Mouse (Mus musculus) hindlimb bud, embryonic 11.5 days (tissue): ENCODE results near the gene Chga.

Experiments used
- DNase-seq: peaks from one replicate; pipeline ENCODE4 v3.0.0-alpha.2; 2012; ENCODE audit warnings: low read depth, low spot score; ENCODE audit errors: extremely low spot score

Chga gene

DNA sequence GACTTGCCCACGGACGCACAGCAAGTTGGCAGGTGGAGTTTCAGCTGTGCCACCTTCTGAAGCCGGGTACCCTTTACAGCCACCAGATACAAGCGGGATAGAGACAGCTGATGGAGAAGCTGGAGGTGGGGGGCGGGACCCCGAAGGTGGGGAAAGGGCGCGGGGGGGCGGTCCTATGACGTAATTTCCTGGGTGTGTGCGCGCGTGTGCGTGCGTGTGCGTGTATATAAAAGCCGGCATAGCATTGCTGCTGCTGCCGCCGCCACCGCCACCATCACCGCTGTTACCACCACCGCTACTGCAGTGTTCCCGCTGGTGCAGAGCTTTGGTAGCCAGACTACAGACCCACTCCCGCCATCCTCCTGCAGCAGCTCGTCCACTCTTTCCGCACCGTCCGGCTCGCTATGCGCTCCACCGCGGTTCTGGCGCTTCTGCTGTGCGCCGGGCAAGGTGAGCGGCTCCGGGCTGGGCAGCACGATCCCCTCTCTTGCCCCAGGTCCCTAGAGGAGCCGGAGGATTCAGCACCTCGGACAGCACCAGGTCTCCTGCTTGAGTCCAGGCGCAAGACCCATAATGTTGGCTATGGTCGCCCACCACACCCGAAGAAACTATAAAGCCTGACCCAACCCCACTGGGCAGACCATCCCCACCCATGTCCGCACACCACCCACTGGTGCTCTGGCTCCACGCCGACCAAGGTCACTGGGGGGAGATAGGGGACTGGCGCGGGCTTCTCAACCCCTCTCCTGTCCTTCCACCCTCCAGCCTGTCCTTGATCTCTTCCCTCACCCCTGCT is at the start of gene Chga:
Gene Chga (plus strand): TSS at position 249 of the 796 bp plus-strand sequence.
- peak; percentile 92 for DNase-seq

DNA sequence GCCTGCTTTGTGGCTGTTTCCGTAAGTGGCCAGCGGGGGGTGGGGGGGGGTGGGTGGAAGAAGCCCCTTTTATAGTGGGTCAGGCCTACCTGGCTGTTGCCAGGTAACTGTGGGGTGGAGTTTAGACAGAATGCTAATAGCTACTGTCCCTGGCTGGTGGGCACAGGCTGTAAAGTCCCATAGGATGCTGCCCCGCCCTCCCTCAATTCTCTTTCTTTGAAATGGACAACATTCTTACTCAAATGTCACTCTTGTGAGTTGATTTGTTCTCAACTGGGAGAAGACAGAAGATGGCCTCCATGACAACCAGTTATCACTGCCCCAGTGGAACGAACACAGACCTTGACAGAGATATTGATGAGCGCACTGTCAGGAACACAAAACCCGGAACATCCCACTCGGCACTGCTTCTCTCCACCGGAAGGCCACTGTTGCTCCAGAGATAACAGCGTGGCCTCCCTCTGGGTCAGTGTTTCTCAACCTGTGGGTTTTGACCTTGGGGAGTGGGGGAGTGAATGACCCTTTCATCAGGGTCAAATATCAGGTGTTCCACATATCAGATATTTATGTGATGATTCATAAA is 49.5 kb upstream of the Chga start:
- DNase-seq: no peak

- DNase-seq: no peak
These were observed 48.8 kb upstream of the Chga start for GRCm38 (mm10) chr12:102505949-102506348.

DNA sequence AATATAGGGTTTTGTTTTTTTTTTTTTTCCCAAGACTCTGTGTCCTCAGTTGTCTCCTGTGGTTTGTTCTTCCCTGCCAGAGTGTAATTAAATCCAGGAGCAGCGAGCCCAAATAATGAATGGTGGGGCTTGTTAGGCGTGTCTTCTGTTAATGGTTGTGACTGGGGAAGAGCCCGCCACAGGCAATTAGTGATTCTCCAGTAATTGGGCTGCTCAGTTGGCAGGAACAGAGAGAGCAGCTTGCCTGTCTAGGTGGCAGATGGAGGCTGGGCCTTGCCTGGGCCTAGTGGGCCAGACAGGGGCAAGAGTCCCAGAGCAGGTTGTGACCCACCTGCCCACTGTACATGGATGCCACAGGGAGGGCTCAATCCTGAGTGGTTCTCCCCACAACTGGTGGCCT is 43.4 kb upstream of the Chga start:
- DNase-seq: no peak

GRCm38 (mm10) chr12:102514151-102514550 is 40.6 kb upstream of the Chga start:
- DNase-seq: no peak

DNA sequence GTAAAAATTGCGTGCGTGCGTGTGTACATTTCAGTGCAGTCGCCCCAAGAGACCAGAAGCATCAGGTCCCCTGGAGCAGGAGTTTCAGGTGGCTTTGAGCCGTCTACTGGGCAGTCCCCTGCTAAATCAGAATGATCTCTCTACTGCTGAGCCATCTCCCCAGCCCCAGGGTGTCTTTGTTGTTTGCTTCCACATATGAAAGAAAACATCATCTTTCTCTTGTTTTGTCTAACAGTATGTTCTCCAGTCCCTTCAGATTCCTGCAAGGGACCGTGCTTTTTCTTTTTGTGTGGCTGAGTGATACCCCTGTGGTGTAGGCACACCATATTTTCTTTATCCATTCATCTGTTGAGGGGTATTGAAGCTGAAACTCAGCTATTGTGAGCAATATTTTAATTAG is 40.0 kb upstream of the Chga start:
- no peak for DNase-seq

- DNase-seq: no peak
These were observed 38.6 kb upstream of the Chga start for GRCm38 (mm10) chr12:102516151-102516550.

DNA sequence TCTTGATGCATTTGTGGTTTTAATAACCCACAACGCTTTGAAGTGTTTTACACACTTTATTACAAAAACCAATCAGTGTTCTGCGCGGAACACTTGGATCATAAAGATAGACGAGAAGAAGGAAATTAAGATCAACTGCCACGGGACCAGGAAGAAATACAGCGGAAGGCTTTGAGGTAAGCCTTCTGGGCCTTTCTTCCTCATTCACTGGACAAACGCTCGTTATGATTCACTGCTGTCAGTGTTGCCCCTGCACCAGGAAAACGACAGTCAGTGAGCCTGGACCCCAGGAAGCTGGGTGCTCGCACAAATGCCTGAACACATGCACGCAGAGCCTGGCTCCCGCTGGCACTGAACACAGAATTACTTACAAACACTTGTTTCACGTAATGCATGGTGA is 37.1 kb upstream of the Chga start:
- DNase-seq: no peak

DNA sequence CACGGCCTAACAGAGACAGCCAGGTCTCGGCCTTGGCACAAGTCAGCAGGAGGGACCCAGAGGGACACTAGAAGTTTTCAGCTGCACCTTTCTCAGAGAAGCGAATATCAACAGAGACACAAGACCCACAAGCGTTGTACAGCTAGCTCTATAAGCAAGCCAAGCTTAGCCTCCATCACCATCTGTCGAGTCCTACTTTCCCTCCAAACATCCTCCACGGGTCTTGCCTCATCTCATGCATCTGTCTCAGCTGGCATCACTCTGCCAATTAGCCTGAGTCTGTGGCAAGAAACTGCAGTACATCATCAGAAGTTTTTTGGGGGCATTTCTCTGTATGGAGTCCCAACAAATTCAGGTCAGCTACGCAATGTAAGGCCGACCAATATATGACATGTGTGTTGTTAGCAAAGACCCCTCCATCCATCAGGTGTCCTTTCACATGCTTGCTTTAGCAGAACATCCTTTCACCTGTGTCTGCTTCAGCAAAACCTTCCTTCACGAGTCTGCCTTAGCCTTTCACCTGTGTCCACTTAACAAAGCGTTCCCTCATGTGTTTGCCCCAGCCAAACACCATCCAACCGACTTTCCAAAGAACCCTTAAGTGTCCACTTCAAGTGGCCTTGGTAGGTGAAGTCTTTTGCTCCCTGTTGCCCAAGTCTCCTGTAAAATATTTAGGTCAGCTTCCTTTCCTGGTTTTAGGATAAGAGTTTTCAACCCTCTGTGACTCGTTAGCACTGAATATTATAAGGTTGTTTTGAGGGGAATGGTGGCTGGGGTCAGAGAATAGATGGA is 34.6 kb upstream of the Chga start:
- DNase-seq: no peak

DNA sequence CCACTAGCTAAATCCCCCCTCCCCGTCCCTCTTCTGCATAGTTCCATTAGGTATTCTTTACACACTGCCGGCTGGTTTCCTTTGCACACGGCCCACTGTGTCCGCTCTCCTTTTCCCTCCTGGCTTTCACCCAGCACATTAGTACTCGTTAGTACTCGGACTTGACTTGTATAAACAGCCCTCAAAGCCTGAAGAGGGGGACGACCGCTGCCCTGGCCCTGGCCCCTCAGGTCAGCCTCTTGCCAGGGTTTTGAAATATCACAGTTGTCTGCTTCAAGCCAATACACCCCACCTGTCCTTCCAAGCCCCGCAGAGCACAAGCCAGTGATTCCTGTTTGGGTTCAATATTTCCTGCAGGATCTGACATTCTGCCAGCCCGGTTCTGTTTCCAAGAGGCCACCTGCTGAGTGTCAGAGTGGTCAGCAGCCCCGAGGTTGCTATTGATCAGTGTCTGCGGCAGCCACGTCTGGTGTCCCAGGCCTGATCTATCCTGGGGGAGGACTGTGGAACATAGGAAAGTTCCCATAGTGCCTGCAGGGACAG is 32.9 kb upstream of the Chga start:
- no peak for DNase-seq

GRCm38 (mm10) chr12:102524216-102524615 is 30.6 kb upstream of the Chga start:
- no peak for DNase-seq

DNA sequence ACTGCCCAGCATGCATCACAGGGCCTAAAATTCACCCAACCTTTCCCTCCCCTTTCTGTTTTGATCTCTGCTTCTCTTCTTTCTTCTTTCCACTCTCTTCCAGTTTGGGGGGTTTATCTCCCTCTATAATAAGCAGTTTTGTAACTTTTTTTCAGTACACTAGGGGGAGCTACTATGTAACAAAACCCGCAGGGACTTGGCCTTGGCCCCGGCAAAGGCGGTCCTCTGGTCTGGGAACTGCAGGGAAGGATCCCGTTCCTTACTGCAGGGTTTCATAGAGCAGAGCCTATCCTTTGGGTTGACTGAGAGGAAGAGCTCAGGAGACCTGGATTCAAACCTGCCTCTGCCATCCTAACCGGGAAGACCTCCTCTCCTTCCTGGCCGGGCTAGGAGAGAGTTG is 30.0 kb upstream of the Chga start:
- DNase-seq: no peak

GRCm38 (mm10) chr12:102527989-102528388 is 26.8 kb upstream of the Chga start:
- no peak for DNase-seq

- DNase-seq: no peak
These were observed 19.0 kb upstream of the Chga start for GRCm38 (mm10) chr12:102535796-102536195.

DNA sequence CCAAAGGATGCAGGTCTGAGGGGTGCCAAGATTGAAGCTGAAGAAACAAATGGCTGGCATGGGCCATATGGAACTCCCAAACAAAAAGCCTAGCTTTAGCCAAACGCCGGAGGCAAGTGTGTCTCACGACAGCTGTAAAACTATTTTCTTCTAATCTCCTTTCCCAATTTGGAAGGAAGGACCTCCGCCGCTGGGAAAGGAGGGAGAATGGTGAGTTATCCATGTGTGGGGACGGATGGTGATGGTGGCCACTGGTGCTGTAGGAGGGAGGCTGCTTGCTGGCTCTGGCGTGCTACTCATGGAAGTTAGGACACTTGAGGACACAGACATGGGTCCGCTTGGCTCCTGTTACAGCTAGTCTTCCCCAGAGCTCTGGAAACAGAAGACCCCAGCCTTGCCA is 14.5 kb upstream of the Chga start:
- no peak for DNase-seq

DNA sequence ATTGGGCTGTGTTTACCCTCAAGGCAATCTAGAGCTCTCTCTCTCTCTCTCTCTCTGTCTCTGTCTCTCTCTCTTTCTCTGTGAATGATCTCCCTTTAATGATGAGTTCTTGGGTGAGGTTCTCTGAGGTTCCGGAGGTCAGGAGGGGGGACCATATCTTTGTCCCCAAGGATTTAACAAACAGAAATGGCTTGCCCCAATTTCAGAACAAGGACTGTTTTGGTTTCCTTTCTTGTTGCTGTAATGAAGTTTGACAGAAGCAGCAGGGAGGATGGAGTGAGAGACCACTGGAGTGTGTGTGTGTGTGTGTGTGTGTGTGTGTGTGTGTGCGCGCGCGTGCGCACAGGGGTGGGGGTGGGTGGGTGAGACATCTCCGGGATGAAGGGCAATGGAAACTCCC is 13.6 kb upstream of the Chga start:
- no peak for DNase-seq

DNA sequence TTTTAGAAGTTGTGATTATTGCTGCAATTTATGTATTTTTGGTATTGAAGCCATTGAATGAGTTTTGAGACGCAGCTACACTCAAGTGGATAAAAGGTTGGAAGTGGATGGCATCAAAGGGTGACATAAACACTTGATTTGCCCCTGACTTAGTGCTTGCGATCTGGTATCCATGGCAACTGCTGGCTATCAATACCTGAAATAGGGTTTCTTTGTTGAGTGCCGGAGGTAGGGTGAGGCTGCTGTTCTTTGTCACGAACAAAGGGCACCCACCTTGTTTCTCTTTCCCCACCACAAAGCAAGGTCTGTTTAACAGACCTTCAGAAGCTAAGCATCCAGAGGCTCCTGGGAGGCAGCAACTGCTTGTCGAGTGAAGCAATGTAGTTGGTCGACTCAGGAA is 9.6 kb upstream of the Chga start:
- no peak for DNase-seq

DNA sequence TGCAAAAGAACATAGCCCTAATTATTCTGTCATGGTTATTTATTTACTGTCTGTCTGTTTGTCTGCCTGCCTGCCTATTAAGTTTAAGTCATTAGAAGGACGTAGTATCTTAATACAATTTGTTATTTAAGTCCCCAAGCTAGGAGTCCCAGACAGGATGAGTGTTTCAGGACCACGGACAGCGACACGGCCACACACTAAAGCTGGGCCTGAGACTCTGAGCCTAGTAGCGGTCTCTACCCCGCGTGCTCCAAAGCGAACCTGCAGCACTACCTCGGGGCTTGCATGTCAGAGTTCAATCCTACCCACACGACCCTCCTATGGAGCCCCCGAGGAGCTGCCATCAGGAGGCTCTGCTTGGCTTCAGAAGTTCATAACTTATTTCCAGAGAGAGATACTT is 4.2 kb upstream of the Chga start:
- peak; percentile 72 for DNase-seq

DNA sequence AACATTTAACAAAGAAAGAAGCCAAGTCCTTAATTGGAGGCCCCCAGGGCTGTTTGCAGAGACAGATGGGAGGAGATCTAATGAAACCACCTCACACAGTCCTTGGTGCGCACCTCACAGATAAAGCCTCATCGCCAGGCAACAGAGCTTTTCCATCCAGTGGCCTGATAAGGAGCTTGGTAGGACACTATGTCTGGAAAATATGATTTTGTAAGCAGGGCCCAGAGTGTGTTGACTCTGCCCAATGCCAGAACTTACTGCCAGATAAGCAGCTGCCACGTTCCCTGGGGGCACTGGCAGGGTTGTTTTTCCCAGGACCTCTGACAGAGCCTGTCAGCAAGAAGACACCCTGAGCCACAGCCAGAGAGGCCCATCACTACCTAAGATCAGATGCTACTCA is 3.6 kb upstream of the Chga start:
- DNase-seq: no peak

DNA sequence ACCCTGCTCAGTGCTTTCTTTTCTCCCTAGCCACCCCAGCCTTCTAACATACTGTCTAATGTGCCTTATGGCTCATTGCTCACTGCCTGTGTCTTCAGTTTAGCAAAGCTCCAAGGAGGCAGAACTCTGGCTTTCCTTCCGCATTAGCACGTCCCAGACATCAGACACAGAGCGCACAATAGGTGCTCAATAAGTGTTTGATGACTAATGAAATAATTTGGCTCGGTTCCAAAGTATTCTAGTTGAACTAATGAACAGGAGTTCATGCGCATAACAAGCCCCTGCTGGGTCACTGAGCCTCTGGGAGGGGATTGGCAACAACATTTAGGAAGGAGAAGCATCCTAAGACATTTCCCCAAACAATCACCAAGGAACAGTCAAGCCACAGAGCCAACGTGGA is 2.8 kb upstream of the Chga start:
- no peak for DNase-seq

DNA sequence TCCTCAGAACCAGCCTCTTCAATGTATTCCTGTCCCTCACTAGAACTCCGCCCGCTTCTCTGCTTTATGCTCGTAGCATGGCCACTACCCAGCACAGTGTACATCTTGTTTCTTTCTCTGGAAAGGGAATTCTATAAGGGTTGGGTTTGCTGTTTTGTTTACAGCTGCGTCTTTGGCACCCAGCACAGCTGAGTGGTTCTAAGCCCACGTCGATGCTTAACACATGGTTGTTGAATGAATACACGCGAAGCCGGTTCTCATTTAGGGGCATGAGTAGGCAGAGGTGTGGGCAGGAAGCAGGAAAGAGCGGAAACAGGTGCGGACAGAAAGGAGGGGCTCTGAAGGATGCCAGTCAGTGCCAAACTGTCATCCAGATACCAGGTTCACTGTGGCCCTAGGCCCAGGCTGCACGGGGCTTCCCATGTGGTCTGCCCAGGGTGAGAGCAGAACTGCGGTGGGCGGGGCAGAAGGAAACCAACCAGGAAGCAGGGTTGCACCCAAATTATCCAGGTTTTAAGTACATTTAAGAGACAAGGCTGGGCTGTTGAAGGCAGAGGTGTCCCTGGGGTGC is 979 bp upstream of the Chga start:
- no peak for DNase-seq
